Mouse (Mus musculus) c-Kit-positive CD71-positive TER-119-negative erythroid progenitor cells, embryonic 14.5 days (primary cell): ENCODE results near the gene Fgfr2.
A peak's percentile ranks its signal among the peaks of the same experiment; 100 is the strongest.

Experiments used
- DNase-seq: peaks from one replicate; pipeline ENCODE4 v3.0.0-alpha.2; 2013; ENCODE audit warnings: low read depth

The Fgfr2 gene

DNA sequence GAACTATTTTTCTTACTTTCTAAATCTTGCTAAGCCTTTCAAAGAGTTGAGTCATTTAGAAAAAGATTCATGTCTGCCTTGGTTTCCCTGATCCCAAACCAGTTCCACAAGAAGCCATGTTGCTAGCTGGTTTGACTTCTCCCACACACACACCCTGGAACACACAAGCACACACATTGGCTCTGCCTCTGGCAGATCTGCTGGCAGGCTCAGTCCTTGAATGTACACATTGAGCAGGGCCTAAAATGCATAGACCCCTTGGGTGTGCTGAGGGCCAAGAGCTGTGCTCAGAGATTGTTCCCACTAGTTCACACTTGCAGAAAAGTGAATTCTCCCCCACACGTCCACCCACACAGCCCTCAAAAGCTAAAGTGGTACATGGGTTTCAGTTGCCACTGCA lies 1164.4 kb downstream of the Fgfr2 start:
- DNase-seq = no peak

DNA sequence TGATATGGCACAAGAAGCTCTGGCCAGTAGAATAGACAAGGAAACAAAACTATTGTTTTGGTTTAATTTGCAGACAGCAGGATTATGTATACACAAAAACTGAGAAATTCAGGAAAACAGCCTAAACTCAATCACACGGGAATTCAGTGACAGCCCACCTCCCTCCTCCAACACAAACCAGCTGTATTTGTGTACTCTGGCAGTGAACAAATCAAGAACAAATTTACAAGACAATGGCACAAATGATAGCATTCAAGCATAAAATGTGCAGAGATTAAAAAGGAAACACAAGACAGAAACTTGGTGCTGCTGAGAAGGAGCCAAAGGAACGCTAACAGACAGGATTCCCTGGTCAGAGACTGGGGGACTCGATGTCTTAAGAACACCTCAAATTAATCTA lies 1169.7 kb downstream of the Fgfr2 start:
- no peak for DNase-seq

DNA sequence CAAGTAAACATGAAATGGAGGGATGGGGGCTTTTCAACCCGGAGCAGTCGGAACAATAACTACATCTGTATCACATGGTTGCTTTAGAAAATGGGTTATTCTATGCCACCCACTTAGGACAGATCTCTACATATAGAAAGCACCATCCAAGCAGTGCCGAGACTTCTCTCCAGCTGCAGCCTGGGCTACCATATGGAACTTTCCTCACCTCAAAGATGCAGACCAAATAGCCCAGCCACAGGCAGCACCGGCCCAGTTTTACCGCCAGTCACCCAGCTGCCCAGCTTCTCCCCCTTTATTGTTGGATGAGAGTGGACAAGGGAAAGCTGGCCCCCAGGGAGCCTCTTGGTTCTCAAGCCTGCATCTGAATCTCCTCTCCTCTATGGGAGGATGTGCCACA lies 1172.0 kb downstream of the Fgfr2 start:
- DNase-seq = no peak

DNA sequence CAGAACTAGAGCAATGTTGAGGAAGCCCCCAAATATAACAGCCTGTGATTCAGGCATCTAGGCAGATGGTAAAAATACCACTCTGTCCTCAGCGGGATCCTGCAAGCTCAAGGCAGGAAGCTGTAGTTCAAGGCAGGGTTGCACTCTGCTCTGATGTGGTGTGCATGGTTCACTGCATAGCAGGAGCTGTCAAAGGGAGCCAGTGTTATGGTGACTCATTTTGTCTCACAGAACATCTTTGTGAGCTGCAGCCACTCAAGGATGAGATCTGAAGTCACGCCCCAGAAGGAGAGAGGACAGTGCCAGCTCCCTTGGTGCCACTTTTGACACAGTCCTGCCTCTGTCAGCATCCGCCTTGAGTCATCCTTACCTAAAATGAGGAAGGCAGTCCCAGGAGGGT lies 1185.5 kb downstream of the Fgfr2 start:
- no peak for DNase-seq

DNA sequence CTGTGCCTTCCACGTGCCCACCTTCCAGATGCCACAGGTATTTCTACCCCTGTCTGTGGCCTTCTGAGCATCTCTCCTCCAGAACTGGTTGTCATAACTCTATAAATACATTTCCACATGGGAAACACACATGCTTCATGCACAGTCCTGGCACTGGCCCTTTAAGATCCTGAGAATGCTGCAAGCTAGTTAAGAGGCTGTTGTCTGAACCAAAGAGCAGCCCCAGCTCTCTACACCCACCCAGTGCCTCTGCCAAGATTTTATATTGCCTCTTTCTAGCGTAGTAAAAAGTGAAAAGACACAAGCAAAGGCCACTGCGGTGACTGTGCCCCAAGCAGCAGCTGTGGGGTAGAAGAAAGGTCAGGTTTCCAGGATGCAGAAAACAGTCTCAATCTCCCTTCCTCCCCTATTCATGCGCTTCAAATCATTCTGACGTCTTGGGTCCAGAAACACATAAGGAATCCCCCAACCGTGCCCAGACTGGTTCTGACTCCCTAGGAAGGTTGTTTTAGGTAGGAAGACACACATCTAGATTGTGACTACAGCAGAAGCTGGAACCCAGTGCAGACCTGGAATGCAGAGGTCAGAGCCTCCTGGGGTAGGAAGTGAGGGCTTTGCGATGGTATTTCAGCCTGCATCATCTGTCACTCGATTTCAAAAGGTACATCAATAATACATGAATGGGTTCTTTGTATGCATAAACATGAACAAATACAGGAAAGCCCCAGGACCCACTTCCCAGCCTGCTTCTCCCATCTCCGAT lies 1195.7 kb downstream of the Fgfr2 start:
- DNase-seq = no peak

DNA sequence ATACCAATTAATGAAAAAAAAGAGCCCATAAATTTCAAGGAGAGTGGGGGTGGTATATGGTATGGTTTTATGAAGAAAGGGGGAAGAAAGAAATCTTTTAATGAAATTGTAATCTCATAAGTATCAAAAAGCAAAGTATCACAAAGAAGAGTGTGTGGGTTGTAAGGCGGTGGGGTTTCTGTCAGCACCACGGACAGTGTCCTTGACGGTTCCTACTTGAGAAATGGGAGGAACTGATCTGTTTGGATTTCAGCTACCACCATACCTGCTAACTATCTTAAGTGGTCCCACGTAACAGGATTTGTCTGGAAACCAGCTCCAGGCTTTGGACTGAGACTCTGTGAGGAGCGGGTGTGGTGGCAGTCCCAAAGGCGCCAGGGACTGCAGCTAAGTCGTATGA lies 1205.8 kb downstream of the Fgfr2 start:
- DNase-seq = peak; percentile 0

DNA sequence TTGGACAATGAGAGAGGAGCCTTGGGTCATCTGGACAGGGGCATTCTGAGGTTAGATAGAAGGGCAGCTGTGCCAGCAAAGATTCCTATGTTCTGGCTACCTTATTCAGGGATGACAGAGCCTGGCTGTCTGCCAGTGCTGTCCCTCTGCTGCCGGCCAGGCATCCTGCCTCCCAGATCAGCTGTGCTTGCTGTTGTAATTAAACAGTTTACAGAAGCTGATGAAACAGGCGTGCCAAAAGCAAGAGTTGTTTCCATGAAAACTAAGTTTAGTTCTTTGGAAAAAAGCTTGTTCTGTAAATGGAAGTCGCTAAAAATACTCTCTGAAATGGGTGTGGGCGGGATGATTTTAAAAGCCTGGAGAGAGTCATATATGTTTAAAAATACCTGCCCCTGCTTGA lies 1213.5 kb downstream of the Fgfr2 start:
- DNase-seq = no peak

DNA sequence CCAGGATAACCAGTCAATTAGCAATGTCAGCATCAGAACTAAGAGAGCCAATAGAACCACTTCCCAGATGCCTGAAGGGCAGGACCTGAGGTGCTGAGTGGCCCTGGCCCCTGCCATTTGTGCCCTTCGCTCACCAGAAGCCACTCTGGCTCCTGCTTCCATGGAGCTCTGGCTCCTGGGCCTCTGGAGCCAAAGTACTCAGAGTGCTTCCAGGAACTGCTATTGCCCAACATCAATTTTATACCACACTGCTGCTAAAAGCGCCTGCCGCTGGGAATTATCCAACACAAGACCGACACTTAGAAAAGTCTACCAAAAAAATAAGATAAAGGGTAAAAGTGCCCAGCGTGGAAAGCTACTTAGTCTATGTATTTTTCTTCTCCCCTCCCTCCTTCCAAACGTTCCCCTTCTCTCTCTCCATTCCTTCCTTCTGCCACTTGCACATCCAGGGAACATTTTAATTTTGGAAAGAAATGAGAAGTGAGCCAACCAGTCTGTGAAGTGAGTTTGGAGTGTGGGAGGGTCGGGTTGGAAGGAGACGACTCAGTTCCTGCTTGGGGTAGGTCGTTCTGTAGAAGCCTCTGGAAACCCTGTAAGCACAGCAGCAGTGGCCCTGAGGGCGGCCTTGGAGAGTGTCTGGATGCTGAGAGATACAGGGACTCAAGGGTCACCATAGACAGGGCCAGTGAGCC lies 1216.5 kb downstream of the Fgfr2 start:
- DNase-seq = no peak

DNA sequence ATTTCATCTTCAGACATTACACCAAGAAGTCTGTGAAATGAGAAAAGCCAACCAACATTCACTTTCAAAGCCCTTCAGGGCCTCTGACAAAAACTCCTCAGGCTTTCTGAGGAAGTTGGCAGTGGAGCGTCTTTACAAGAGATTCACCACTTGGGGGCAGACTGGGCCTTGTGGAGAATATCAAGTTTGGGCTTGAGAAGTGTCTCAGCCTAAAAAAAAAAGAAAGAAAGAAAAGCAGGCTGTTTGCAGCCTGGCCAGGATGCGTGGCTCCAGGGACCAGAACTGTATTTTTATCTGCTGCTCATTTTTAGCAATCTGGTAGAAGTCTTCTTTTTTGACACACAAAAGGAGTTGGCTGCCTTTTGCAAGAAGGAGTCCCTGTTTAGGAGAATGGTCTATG lies 1223.8 kb downstream of the Fgfr2 start:
- DNase-seq = no peak

DNA sequence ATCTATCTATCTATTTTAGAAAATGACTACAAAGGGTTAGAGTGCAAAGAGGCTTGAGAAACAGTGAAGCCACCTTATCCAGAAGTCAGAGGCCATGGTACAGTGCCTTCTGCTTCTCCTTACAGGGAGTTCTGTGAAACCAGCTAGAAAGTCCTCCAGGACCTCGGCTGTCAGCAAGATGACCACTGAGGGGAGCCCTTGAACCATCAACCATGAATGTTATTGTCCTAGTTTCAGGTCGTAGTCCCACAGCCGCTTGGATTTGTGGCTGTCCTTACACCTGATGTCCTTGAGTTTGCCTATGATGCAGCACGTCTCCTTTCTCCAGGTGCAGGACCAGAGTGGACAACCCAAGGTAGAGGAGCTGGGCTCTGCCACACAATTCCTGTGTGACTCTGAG lies 1225.9 kb downstream of the Fgfr2 start:
- DNase-seq = no peak

DNA sequence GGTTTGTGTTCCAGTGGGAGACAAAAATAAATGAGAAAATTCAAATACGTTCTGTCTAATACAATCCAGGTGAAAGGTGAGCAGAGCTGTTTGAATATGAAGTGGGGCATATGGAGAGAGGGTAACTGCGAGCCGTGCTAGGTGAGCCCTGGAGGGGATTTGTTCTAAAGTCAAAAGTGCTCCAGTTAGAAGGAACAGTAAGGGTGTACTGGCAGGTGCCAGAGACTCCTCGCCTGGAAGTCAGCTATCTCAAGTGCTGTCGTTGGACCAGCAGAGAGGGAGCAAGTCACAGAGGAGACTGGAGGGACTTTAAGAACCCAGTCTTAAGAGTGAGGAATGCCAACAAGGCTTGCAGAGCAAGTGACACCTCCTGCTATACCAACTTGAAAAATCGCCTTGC lies 1240.3 kb downstream of the Fgfr2 start:
- no peak for DNase-seq

DNA sequence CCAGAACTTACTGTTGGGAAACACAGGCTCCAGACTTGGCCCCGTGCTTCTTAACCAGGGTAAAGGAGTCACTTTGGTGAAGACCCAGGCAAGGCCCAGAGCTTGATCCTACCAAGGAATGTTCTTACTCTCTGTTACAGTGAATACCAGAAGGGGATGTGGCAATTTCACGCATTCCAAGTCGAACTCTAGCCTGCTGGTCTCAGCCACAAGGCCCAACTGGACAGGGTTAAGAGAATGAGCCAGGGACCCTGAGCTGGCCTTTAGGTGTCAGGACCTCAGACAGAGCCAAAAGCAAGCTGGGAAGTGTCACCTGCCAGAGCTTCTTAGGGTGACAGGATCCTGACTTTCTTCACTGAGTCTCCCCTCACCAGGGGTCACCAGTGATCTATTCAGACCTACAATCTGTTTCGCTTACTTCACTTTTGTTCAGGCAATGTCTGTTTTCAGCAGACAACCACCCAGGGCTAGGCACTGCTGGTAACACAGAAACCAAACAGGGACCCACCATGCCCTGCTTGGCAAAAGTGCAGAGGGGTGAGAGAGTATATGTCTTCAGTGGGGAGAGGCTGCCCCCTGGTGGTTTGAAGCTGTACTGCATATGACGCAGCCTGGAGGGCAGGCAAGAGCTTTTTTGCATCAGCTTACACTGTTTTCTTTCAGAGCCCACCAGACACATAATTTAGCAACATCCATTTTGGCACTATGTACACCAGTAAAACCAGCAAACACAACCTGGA lies 1241.1 kb downstream of the Fgfr2 start:
- DNase-seq = peak; percentile 15

DNA sequence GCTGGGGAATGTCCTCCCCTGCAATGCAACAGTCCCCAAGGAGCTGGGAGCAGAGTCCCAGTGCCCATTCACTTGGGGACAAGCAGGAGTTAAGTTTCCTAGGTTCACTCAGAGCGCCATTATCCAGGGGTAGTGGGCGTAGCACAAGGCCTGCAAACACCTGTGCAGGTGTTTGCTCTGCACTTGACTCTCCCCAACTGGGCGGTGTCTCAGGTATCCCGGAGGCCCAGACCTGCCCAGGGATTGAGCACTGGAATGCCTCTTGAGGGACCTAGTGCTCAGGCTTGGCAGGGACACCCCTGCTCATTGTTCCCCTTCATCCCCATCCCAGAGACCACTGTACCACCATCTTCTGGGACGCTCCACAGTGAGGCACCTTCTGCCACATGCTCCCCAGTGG lies 1243.0 kb downstream of the Fgfr2 start:
- no peak for DNase-seq

DNA sequence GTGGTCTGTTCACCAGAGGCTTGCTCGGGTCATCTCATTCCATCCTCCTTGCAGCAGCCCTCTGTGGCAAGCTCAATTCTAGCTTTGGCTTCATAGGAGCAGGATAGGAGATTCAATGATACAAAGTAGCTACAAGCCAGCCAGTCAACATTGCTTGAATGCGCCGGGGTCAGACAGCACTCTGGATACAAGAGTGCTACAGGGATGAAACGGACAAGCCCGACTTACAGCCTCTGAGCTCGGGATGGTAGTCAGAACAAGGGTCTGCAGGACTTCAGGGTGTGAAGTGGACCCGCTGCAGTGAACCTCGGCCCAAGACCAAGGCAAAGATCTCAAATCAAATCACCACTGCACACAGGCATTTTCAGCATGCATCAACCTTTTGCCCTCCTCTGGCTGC lies 1244.3 kb downstream of the Fgfr2 start:
- no peak for DNase-seq

DNA sequence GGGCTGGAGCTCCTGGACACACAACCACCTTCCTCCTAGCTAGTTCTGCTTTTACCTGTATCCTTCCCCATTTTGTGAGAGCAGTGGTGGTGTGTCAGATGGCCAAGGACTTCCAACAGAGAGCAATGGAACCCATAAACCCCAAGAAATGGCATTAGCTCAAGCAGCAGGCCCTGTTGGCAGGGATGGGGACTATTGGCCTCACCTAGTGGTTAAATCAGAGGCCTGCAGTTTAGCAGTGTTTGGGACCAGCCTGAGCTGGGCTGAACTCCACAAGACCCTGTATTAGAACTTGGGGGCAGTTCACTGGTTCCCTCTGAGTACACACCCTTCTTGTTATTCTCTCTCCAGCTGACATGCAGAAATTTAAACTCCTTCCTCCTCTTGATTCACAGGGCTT lies 1262.0 kb downstream of the Fgfr2 start:
- no peak for DNase-seq

DNA sequence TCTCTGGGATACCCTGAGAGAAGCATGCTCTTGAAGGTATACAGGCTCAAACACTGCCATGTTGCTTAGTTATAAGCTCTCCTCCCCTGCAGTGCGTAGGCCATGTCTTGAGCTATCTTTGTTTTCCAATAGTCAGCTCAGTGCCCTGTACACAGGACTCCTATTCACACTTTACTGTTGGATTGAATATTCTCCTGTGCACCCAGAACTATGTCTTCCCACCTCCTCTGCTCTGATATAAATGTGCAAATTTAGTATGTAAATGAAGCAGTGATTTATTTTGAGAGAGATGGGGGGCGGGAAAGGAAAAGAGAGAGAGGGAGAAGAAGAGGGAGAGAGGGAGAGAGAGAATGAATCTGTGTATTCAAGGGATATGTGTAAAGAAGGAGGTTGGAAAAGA lies 1267.5 kb downstream of the Fgfr2 start:
- DNase-seq = no peak

DNA sequence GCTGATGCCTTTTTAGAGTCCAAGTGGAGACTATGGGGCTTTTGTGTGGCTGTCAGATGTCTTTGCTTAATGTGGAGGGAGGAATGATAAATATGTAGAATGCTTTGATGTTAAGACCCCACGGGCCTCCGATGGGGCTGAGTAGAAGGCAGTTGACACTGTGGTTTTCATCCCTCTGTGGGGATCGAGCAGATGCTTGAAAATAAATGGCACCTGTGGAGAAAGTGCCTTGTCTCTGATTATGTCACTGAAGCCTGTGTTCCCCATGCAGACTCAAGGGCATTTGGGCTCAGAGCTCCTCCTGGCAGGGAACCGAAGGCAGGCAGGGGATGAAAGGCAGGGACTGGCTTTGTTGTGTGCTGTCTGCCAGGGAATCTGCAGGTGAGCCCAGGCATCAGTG lies 1272.6 kb downstream of the Fgfr2 start:
- DNase-seq = no peak

DNA sequence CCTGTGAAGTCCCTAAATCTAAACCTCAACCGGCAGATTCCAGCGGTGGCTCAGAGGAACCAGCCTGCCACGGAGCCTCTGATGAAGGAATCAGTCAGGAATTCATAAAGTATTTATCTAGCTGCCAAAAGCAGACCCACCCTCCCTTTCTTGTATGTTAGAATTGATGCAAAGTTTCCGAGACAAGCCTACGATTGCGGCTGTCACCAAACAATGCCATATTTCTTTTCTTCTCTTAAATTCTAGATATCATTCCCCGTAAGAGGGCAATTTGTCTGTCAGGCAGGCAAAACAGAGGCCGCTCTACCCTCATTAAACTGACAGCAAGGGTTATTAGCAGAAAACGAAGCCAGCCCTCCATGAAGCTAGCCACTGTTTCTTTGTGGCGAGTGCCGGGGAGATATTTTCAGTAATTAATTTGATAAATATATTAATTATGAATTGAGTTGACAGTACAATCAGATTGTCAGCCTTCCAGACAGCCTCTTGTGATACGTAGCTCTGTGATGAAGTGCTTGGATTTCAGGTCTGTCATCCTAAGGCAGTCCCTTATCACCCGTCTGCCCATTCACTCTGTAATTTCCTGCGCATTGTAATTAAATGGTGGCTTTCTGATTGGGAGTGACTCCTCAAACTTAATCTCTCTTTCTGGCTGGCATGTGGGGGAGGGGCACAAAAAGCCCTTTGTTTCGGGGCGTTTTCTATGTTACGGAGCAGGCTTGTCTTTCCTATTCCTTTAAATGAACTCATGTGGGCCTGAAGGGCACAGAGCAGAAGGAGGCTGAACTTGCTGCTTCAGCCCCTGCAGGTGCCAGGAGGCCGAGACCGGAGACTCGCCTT lies 1276.9 kb downstream of the Fgfr2 start:
- DNase-seq = no peak

DNA sequence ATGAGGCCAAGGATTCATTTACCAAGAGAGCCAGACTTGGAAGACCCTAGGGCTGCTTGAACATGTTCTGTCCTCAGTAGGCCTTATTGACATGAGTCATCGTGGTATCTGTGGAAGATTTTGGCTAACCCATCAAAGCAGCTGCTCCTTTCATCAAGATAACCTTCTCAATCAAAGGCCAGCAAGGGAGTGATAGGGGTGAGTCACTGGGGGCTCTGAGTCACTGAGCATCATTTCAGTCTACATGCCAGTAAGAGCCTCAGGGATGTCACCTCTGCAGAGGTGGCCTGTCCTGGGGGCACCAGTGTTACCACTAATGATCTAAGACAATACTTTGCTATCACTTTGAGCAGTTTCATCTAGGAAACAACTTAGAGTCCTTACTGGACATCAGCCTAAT lies 1292.9 kb downstream of the Fgfr2 start:
- DNase-seq = no peak

DNA sequence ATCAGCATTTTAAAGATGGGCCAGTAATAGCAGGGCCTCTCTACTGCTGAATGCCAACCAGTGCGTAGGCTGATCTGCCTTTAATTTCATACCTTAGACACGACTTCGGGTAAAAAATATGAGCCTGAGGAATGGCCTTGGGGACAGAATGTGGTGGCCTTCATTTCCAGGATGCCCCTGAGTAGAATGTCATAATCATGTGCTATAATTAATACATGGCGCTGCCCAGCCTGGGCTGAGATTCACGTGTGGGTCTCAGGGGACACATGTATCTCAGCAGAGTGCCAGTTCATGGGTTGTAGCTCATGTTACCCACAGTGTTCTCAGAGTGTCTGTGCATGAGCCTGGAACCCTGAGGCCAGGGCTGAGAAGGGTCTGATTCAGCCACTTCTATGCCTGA lies 1296.3 kb downstream of the Fgfr2 start:
- DNase-seq = no peak

DNA sequence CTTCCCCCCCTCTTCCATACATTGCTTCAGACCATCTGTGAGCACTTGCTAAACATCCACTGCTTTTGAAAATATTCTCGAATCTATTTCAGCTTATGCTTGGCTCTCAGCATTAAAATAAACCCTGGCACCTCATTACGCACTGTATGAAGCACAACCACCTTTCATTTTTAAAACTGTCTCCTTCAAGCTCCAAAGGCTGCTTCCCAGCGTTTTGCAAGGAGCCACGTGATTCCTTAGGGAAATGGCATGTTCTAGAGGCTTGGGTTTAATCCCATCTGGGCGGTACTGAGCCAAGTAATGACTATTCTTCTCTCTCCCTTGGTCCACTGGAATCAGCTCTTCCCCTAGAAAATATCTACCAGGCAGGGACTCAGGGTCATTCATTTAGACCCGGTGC lies 1305.2 kb downstream of the Fgfr2 start:
- DNase-seq = no peak

DNA sequence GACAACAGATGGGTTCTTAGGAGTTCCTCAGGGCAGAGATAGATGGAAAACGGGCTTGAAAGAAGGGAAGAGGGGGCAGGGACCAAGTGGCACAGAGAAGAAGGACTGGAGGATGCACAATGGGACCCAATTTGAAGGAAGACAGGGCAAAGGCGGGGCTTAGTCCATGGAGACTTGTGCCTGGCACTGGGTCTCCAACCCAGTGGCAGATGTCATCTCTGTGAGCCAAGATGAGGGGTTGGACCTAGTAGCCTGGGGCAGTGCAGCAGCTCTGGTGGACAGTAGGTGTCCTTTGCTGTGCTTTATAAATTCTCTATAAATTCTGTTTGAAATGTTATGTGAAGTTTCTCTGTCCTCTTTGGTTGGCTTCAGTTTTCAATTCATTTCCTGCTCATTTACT lies 1306.5 kb downstream of the Fgfr2 start:
- DNase-seq = no peak
